Mouse (Mus musculus) frontal cortex, postnatal 25 days (tissue): ENCODE measurements around the gene Atp8a2.
A peak's percentile ranks its signal among the peaks of the same experiment; 100 is the strongest.
"Not testable (repeated sequence)": the region's sequence is repeated elsewhere in the genome, so short reads cannot be mapped to it uniquely, and the experiment has no call there.

ENCODE experiments used
- DNase-seq, 2 experiments: peaks; one replicate each; pipeline ENCODE4 v3.0.0; 2022; ENCODE audit warnings: low spot score in 2 of 2

Atp8a2 gene

DNA sequence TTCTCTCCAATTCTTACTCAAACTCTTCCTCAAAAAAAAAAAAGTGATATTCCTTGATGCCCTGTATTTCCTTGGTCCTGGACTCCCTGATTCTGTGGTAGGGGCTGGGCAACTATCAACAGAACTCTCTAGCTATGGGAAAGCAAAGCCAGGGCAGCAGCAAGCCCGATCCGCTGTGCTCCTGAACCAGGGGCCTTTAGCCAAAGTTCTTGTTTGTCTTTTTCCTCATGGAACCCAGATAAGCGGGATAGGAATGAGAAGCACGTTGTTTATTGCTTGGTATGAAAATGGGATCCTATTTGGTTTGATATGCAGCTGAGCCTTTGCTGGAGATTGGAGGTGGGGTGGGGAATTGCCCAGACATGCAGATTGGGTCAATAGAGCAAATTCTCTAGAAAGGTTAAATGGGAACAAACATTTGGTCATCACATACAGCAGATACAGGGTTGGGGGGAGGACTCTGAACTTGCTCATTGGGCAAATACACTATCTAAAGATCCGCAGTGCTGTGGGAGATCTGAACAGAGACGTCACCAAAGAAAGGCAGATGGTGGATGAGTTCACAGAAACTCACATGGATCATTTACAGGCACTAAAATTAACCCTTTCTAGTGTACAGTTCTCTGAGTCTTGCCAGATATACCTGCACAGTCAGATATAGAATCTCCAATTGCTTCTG, 353.6 kb downstream of the Atp8a2 start:
- DNase-seq = no peak

DNA sequence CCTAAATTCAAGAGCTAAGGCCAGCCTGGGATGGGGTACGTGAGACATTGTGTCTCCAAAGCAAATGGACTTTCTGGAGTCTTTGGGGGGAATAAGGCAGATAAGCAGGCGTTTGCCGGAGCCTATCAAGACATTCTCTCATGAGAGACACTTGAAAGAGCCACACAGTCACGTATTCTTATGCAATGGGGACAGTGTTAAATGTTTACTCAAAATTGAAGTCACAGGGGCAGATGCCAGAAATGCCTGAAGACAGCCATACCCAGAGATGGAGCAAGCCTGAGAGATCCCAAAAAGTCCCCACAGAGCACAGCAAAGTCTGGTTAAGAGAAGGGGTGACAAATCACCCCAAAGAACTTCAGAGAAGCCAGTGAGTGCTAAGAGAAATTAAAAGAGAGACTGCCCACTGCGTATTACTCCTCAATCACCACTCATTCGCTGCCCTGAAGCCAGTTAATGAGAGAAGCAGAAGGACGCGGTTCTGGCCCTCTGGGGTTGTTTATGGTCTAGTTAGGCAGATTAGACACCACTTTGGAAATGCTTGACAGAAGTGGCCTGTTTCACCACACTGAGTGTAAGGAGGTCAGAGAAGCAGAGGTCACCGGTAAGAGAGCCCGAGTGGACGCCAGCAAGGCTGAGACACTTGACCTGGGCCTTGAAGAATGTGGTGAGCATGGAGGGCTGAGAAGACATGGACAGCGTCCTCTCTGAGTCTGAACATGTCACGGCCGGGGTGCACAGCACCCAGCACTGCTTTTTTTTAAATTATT, 356.8 kb downstream of the Atp8a2 start:
- DNase-seq = no peak

DNA sequence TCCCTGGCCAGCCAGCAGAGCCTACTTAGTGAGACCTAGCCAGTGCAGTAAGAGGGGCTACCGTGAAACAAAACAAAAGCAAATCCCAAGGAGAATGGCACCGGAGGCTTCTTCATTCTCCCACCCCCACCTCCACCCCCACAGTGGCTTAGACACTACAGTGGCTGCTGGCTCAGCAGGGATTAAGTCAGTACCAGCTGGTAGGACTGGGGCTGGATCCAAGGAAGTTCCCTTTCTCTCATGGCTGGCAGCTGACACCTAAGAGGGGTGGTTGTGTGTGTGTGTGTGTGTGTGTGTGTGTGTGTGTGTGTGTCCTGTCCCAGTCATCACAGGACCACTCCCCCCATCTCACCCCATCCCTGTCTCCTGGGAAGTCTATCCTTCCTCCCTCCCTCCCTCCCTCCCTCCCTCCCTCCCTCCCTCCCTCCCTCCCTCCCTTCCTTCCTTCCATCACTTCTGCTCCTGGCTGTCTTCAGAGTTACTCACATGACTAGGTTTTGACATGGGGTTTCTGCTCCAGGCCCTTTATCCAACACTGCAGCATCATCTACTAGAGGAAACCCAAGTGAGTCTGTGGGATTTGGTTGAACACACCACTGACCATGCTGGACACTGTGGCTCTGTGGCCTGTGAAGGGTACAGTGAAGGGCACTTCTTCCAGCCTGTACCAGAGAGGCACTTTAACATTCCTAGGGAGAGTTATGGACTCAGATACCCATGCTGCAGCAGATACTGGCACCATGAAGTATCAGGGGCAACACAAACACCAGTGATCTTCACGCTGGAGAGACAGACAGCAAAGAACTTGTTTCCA, 358.3 kb downstream of the Atp8a2 start:
- DNase-seq = not testable (repeated sequence)

DNA sequence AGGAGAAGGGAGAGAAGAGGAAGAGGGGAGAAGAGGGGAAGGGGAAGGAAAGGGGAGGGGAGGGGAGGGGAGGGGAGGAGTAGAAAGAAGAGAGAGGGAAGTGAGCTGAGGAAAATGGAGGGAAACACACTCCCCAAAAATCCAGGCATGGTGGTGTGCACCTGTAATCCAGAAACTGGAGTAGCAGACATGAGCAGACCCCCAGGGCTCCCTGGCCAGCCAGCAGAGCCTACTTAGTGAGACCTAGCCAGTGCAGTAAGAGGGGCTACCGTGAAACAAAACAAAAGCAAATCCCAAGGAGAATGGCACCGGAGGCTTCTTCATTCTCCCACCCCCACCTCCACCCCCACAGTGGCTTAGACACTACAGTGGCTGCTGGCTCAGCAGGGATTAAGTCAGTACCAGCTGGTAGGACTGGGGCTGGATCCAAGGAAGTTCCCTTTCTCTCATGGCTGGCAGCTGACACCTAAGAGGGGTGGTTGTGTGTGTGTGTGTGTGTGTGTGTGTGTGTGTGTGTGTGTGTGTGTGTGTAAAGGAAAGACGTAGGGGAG, 359.2 kb downstream of the Atp8a2 start:
- not testable (repeated sequence) for DNase-seq

DNA sequence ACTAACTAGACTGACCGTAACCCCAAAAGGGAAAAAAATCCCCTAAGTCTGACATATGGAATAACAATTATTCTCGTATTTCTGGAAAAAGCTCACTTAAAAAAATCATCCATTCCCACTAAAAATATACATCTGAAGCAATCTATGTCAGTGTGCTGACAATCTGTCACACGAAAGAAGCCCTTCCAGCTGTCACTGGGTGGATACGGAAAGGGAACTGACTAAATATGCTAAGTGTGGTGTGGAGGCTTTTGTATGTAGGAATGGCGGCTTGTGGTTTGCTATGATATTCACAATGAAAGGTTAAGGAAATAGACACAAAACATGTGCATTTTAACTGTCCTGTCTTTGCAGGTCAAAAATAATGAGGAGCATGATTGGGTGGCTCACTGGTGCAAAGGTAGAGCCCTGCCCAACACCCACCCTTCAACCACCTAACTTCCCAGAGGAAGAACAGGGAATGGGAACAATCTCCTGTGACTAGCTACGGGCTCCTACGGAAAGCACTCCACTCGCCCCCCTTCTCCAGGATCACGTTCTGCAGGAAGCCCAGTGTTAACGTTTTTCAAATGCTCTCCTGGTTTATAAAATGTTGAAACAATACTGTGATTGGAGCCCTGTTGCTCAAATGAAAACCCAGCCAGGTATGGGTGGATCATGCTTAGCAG, 360.0 kb downstream of the Atp8a2 start:
- DNase-seq = no peak

DNA sequence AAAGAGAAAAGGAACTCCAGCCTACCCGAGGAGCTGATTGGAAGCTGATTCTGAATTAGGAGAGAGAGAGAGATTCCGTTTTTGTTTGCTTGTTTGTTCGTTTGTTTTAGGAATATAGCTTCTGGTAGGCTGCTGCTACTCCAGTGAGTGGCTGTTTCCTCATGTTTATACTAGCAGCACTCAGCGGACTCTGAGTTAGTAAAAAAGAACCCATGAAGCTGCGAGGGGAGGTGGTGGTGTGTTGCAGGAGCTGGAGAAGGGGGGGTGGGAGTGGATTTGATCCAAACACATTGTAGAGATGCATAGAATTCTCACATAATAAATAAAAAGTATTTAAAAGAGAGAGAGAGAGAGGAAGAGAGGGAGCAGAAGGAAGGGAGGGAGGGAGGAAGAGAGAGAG, 367.4 kb downstream of the Atp8a2 start:
- DNase-seq = no peak

DNA sequence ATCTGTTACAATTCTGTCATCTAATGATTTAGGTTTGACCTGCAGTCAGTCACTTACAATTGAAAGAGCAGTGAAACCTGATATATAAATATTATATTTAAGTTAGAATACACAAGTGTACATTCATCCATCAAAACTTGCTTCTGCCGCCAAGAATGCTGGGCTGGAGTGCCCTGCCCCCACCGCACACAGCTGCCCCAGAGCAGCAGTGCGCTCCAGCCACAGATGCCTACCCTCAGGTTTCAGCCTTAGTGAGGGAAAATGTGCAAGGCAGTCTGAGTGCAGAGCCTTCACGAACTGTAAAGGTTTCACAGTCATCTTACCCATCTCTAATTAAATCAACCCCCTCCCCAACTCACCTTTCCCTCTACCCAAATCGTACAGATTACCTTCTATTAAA, 369.6 kb downstream of the Atp8a2 start:
- DNase-seq = no peak

DNA sequence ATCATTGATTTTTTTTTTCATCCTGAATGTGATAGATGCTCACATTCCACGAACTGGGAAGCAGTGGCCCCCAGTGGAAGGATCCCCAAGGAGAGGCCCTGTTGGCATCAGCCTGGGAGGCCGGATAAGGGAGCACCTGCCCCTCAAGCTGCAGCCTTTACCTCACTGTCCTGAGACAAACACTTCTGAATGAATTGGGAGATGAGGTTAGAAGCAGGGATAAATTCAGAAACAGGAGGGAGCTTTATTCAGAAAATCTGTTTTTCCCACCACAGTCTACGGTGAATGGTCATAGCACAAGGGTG, 376.9 kb downstream of the Atp8a2 start:
- no peak for DNase-seq

DNA sequence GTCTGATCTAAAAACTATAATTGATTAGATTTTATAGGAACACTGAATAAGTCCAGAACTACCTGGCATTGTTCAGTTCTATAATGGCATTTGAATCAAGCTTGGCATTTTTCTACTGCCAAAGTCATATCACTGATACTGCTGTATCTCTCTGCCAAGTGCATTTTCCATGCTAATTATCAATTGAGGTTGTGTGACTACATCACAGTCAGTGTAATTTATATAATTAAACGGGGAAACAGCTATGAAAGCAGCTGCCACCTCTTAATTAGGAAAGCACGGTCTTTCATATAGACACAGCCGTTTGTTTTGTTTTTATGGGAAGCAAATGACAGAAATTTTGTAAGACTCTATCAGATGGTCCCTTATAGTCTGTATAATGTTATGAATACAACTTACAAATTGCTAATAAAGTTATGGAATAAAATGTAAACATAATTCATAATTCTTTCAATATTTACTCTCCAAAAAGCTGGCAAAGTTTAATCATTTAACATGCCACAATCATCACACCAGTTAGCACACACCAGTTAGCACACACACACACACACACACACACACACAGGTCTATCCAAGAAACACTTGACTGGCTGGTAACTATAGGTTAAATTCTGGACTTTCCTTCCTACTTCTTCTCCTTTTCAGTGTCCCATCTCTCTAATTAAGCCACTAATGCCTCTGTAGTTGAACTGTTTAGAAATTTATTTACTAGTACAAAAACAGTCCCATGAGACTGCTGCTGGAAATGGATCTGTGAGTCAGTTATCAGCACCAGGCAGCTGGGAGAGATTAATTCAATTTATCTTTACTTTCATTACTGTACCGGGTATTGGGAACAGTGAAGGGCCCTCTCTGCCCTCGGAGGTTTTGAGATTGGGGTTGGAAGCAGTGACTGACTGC, 377.5 kb downstream of the Atp8a2 start:
- DNase-seq = no peak

DNA sequence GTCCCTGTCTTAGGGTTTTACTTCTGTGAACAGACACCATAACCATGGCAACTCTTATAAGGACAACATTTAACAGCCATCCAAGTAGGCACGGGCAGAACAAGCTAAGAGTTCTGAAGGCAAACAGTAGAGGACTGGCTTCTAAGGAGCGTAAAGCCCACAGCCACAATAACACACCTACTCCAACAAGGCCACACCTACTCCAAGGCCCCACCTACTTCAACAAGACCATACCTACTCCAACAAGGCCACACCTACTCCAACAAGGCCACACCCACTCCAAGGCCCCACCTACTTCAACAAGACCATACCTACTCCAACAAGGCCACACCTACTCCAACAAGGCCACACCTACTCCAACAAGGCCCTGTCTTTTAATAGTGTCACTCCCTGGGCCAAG, 386.7 kb downstream of the Atp8a2 start:
- DNase-seq = not testable (repeated sequence)

DNA sequence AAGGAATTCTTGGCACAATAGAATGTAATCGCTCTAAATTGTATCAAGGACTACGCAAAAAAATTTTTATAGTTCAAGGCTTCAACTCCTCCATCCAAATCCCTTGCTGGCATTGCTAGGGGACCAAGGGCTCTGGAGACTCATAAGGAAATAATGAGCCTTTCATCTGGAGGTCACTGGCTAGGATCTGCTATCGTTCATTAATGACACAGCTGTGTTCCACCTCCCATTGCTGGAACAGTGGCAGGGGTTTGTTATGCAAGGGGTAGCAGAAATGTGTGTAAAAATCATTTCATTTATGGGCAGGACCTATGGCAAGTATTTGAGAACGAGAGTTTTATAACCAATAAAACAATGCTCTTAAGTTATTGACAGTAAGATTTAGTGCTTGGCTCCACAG, 387.2 kb downstream of the Atp8a2 start:
- no peak for DNase-seq

DNA sequence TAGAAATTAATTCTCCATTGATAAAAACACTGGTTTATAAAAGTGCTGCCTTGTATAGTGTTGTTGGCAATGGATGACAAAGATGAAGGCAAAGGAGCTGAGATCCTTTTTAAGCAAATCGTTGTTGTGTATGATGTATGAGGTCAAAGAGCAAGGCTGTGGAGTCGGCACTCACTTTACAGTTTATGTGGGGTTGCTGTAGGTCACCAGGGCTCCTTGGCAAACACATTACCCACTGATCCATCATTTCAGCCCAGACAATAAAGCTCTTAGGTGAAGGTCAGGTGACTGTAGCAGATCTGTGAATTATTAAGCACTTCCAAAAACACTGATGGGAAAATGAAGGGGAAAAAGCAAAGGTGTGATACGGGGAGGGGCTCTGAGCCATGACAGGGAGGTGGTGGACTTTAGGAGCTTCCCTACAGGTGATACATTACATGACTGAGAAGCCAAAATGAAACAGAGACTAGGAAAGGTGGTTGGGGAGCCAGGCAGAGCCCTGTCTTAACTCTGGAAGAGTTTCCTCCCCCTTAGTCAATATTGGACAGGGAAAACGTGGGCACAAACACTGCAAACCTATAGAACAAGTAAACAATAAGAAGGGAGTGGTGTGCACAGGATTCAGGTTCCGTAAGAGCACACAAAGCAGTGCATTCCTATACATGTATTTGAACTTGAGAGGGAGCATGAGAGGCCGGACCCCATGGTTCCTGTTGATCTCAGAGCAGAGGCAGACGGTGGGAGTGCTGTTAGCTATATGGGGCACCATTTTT, 389.3 kb downstream of the Atp8a2 start:
- DNase-seq = no peak

DNA sequence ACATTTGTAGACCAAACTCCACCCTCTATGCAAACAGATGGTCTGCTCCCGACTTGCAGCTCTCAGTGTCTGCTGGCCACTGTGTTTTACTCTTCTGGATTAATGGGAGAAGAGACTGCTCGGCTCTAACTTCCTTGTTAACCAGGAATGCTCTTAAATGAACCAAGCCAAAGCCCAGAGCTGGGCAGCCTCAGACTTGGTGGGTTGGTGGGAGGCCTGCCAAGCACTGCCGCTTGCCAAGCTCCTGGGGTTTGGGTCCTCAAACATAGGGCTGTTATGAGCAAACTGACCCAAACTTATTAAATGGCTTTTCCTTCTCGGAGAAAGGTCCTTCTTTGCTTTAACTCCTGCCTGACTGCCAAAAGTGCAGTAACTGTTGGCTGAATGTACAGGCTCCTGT, 390.1 kb downstream of the Atp8a2 start:
- DNase-seq = peak in 1 of 2 experiments; percentile 6

DNA sequence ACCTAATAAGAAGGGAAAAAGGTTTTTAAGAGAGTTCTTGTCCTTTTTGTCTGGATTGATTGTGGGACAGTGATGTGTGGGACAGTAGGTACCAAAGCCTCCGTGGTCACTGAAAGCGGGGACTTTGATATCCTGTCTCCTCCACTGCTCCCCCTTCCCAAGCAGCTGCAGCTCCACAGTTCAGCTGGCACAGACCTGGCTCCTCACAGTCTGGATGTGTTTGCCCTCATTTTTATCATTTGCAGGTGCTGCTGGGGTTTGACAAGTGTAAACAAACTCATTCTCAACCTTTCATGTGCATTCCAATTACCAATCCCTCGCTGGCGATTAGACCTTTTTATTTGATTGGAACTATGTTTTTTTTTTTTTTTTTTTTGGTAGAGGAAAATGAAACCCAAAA, 390.8 kb downstream of the Atp8a2 start:
- DNase-seq = no peak

DNA sequence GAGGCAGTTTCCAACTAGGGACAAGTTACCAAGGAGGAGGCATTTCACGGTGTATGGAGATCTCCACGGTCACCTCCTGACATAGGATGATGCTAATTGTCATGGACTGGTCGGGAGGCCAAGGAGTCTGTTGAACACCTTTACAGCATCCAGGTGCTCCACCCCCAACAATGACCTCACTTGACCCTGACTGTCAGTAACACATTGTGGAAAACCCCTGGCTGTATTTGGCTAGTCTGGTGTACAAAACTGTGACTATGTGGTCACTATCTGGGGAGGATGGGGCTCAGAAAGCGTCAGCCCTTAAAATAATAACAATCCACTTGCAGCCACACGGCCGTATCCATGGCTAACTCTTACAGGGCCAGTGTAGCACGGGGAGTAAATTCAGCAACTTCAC, 391.3 kb downstream of the Atp8a2 start:
- no peak for DNase-seq

DNA sequence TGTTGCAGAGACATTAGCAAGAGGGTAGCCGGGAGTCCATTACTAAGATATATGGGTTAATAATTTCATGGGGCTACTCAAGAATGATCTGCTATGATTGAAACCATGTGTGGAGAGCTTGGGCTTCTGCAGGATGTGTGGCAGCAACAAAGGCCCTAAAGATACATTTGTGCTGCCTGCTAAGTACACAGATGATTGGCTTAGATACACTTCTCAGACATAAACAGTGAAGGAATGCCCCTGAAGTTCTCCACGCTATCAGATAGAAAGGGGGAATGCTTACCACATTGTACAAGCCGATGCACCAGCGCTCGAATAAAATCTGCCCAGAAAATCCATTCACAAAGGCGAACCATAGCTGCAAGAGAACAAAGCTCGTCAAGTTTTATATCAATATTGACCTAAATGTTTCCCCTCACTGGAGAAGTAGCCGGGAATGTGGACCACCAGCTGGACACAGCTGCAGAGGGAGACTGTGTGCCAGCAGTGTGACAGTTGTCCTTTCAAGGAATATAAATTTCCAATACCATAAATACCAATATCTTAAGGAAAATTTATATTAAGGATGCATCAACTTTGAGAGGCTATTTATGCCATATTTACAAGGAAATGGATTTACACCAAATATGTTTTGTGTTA, 394.9 kb downstream of the Atp8a2 start:
- no peak for DNase-seq

DNA sequence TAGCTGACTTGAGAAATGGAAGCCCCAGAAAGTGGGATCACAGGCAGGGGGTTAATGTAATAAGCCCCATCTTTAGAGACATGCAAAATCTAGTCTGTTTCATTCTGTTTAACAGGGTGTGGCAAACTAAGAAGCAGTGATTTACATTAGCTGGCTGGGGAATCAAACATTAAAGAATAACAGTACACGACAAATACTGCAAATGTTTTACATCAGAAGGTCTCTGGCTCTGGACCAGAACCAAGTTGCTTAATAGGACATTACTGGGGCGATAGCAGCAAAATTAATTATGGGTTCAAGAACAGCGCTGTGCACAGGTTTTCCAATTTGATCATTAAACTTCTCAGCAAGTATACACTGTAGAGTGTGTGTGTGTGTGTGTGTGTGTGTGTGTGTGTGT, 397.5 kb downstream of the Atp8a2 start:
- no peak for DNase-seq

DNA sequence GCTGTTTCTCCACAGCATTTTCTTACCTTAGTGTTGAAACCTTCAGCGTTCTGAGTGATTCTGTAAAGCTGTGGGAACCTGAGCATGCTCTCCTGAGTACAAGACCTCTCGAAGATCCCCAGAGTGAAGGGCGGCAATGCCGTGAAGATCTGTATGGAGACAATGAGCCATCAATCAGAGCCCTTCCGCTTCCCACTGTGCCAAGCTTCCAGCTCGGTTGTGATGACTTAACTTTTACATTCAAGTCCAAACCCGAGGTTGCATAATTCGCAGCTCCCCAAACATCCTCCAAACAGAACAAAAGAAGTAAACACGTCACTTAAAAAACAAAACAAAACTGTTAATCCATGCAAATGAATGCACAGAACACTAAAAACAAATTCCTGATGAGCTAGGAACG, 403.1 kb downstream of the Atp8a2 start:
- no peak for DNase-seq
